Mouse (Mus musculus) erythroblast, embryonic 14.5 days (primary cell): ENCODE results near the gene Hdac5. TPM values are rescaled to one million over a fixed set of nuclear protein-coding genes. Genes with fewer than 3 reads are reported as not detected.

ENCODE experiments used
- H3K27me3 ChIP-seq: 2 replicates; pipeline ENCODE4 v1.6.1; 2012; ENCODE audit warnings: inconsistent platforms; ENCODE audit not compliant: control insufficient read depth
- H3K36me3 ChIP-seq: 2 replicates; pipeline ENCODE4 v1.6.1; 2012; ENCODE audit warnings: mild to moderate bottlenecking, inconsistent platforms; ENCODE audit not compliant: control insufficient read depth
- H3K4me1 ChIP-seq: 2 replicates; pipeline ENCODE4 v1.6.1; 2012; ENCODE audit warnings: inconsistent platforms; ENCODE audit not compliant: control insufficient read depth
- H3K4me3 ChIP-seq: replicated peaks from 2 replicates; pipeline ENCODE3; 2012; ENCODE audit warnings: moderate library complexity, mild to moderate bottlenecking, inconsistent platforms
- H3K9me3 ChIP-seq: 2 replicates; pipeline ENCODE4 v1.6.1; 2012; ENCODE audit warnings: low read length, inconsistent platforms, mixed read lengths; ENCODE audit not compliant: control insufficient read depth
- GATA1 ChIP-seq: IDR thresholded peaks from 2 replicates; pipeline ENCODE4 v1.6.1; 2012; ENCODE audit warnings: low read length, inconsistent platforms, mixed read lengths
- TAL1 ChIP-seq: IDR thresholded peaks from 3 replicates; pipeline ENCODE4 v1.6.1; 2012; ENCODE audit warnings: low read length, inconsistent platforms, mixed read lengths
- polyA plus RNA-seq: library from polyadenylated mRNA; stranded (reverse); fragments of >175 nt; gene quantifications from 2 replicates; pipeline ENCODE4 v1.2.3, GENCODE M21; 2012

Hdac5 gene
- polyA plus RNA-seq, 1 experiment: 4.3 TPM

DNA sequence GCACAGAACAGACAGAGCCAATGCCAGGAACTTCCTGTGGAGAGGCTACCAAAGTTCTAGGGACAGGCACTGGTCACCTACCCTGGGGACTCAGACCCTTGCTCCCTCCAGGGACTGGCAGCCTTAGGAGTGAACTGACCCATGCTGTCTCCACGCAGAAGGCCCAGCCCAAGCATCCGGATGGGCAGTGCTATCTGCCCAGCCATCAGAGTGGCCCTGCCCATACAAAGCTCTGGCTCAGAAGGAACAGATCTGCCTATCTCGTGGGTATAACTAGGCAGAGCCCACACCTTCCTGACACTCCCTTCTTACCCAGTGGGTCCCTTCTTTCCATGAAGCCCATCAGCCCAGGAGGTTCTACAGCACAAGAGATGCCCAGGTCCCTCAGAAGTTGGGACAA, 19.8 kb downstream of the Hdac5 start:
- Histone ChIP-seq H3K9me3 (no peaks in the 10 kb centered on the region), H3K4me3 (no peak overlapping the region), H3K27me3 (no peaks in the 10 kb centered on the region; the same call in 1 of the 2 replicates), H3K4me1 (peaks cover 15% of the 10 kb centered on the region), H3K36me3 (peaks cover 11% of the 10 kb centered on the region; the same call in 1 of the 2 replicates)
- no peak for TF ChIP-seq GATA1
- no peak for TF ChIP-seq TAL1

DNA sequence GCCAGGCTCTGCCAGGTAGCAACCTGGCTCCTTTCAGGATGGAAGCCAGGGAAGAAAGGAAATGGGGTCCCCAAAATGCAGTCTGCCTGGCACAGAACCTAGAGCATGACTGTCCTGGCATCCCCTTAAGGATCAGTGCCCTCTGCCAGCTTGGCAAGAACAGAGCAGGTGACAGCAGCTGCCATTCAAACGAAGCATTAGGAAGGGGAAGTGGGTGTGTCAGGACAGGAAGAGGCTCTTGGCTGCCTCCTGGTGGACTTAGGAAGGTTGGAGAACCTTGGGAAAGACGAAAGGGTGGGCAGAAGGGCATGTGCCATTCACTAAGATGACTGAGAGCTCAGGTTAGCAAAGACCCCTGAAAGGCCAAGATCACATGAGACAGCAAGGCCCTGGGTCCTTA, 20.2 kb downstream of the Hdac5 start:
- H3K36me3 ChIP-seq: peaks cover 12% of the 10 kb centered on the region; the same call in 1 of the 2 replicates
- H3K4me3 ChIP-seq: no peak overlapping the region
- H3K27me3 ChIP-seq: no peaks in the 10 kb centered on the region; the same call in 1 of the 2 replicates
- H3K9me3 ChIP-seq: no peaks in the 10 kb centered on the region
- TF ChIP-seq GATA1 (no peak), TAL1 (no peak)
- peaks cover 15% of the 10 kb centered on the region for H3K4me1 ChIP-seq

DNA sequence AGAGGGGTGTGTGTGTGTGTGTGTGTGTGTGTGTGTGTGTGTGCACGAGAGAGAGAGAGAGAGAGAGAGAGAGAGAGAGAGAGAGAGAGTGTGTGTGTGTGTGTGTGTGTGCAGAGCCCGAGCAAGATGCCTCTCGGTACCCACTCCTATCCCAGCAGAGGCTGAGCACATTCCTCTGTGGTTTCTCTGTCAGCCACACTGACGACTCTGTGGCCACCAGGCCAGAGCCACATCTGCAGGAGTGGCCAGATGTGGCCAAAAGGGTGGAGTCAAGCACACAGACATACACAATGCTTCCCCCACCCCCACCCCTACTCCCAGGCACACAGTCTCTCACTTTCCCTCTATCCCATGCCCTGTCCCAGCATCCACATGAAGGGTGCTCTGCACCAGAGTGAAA, 21.1 kb downstream of the Hdac5 start:
- no peak overlapping the region for H3K4me3 ChIP-seq
- TF ChIP-seq TAL1 (no peak), GATA1 (no peak)
- peaks cover 18% of the 10 kb centered on the region for H3K4me1 ChIP-seq
- peaks cover 19% of the 10 kb centered on the region for H3K36me3 ChIP-seq
- H3K27me3 ChIP-seq: no peaks in the 10 kb centered on the region; the same call in 1 of the 2 replicates
- H3K9me3 ChIP-seq: no peaks in the 10 kb centered on the region

DNA sequence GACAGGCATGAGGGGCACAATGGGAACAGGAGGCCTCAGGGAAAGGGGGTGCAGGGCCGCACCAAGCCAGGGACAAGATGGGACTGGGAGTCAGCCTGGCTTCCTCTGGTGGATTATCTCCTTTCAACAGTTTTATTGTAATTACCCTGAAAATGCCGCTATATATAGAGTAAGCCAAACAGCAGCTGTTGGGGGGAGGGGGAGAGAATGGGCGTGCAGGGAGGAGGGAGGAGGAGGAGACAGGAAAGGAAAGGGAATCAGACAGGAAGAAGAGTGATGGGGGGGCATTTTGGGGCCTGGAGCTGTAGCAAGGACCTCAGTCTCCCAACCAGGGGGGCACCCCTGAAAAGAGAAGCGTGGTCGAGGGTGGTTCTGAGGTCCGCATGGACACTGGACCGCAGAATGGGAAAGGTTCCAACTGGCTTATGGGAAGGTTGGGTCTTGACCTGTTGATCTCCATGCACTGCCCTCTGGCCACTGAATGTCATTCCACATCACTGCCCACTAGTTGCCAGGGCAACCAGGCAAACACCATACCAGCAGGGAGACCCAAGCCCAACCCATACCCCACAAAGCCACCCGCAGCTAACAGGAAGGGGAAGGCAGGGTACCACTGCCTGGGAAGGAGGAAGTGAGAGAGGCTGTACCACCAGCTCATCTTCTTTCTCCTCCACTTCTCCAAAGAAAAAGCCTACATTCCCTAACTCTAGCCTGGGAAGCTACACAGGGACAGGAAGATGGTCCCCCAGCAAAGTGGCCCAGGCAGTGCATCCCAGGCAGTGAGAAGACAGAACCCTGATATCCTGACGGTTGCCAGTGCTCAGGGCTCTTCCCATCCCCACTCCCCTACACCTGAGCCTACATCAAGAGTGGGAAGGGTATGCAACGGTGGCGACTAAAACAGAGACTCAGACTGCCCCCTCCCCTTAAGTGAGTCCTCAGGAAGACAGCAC, 21.9 kb downstream of the Hdac5 start:
- H3K9me3 ChIP-seq: no peaks in the 10 kb centered on the region
- H3K4me3 ChIP-seq: no peak overlapping the region
- H3K4me1 ChIP-seq: peaks cover 18% of the 10 kb centered on the region

DNA sequence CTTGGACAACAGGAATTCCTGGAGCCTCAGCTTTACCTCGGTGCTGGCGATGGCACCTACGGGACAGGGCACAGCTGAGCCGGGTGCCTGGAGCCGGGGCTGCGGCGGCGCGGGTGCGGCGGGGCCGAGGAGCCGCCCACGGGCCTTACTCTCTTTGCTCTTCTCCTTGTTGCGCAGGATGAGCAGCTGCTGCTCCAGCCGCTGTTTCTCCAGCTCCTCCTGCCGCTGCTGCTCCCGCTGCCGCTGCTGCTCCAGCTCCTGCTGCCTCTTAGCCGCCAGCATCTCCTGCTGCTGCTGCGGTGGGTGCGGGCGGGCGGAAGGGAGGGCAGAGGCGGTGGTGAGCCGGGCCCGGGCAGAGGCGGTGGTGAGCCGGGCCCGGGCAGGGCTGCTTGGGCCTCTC, 23.5 kb downstream of the Hdac5 start:
- Histone ChIP-seq H3K4me3 (no peak overlapping the region), H3K36me3 (peaks cover 30% of the 10 kb centered on the region), H3K27me3 (no peaks in the 10 kb centered on the region), H3K4me1 (peaks cover 18% of the 10 kb centered on the region), H3K9me3 (no peaks in the 10 kb centered on the region)
- TF ChIP-seq GATA1 (no peak), TAL1 (no peak)

More for the DNA sequence above, 21.9 kb downstream of the Hdac5 start:
- H3K36me3 ChIP-seq: peaks cover 19% of the 10 kb centered on the region
- no peaks in the 10 kb centered on the region for H3K27me3 ChIP-seq
- TF ChIP-seq TAL1 (no peak), GATA1 (no peak)

DNA sequence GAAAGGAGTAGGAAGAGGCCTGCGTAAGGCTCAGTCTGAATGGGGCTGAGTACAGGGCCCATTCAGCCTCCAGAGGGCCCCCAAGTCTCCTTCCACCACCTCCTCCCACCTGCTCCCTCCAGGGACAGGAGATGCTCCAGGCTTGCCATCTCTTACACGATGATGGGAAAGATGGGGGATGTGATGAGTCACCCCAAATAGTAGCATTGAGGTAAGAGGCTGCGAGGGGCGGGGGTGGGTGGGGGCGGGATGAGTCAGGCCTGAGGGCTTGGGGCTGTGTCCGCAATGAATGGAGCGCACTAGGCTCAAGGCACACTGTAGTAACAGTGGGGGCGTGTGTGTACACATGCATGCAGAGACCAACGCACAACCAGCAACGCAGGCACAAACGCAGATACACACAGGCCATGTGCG, 28.6 kb downstream of the Hdac5 start:
- TF ChIP-seq TAL1: no peak
- Histone ChIP-seq H3K4me3 (no peak overlapping the region), H3K4me1 (peaks cover 2% of the 10 kb centered on the region), H3K27me3 (no peaks in the 10 kb centered on the region), H3K9me3 (no peaks in the 10 kb centered on the region), H3K36me3 (peaks cover 66% of the 10 kb centered on the region)

DNA sequence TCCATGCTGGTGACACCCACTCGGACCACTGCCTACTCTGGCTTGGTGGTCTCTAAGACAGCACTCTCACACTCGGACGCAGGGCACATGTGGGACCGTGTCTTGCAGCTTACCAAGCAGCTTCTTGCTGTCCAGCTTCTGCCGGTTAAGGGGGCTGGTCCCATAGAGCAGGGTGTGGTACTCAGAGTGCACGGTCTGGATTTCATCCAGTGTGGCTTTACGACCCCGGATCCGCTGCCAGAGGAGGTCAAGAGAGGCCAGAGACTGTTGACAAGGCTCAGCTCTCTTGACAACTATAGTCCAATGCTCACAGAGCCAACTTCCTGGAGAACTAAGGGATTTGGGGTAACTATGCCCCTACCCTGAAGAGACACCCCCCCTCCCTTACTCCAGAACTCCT, 30.1 kb downstream of the Hdac5 start:
- no peak overlapping the region for H3K4me3 ChIP-seq
- TF ChIP-seq TAL1 (no peak), GATA1 (no peak)
- peaks cover 74% of the 10 kb centered on the region for H3K36me3 ChIP-seq
- no peaks in the 10 kb centered on the region for H3K27me3 ChIP-seq
- H3K9me3 ChIP-seq: no peaks in the 10 kb centered on the region
- peaks cover 10% of the 10 kb centered on the region for H3K4me1 ChIP-seq

DNA sequence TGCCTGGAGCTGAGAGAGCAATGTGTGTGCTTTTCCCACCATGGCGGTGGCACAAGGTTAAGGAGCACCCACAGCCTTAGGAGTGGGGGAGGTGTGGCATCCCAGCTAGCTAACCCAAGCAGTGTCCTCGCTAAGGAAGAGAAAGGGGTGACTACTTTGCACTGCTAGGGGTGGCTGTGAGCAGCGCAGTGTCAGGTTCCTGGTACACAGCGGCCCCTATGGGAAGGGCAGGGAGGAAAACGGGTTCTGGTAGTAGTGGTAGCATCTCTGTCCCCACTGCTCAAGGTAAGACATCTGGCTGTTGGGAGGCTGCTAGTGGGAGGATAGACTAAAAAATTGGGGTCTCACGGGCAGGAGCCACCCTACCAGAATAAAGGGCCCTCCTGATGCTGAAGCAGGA, 31.7 kb downstream of the Hdac5 start:
- Histone ChIP-seq H3K9me3 (no peaks in the 10 kb centered on the region), H3K4me3 (no peak overlapping the region), H3K27me3 (no peaks in the 10 kb centered on the region), H3K36me3 (peaks cover 72% of the 10 kb centered on the region), H3K4me1 (peaks cover 7% of the 10 kb centered on the region)
- TF ChIP-seq GATA1 (no peak), TAL1 (no peak)

DNA sequence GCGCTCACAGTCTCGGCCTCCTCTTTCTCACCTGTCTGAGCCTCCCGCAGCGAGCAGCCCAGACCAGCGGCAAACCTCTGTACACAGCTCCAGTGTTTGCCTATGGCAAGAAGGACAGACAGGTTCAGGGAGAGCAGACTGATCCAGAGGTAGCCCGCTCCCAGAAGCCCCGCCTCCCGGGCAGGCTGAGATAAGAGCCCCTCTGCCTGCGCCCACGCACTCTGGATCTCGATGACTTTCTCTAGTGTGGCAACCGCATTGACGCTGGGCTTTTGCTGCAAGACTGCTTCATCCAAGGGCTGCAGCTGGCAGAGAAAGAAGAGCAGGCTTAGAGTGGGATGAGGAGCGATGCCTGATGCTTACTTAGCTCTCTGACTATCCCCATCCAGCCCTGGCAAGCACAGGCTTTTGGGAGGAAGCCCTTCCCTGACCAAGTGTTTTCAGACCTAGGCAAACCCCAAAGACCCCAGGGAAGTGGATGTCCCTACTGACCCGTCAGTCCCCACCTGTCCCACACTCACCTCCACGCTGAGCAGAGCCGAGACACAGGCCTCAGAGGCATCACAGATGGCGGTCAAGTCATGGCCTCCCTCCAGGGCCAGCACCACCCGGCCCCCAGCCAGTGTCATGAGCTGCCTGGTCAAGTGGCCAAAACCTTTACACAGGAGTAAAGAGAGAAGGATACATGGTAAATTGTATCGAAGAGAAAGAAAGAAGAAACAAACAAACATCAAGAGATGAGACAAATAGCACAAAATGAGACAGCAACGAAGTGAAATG, 33.8 kb downstream of the Hdac5 start:
- Histone ChIP-seq H3K9me3 (no peaks in the 10 kb centered on the region), H3K4me3 (no peak overlapping the region), H3K4me1 (peaks cover 10% of the 10 kb centered on the region), H3K36me3 (peaks cover 62% of the 10 kb centered on the region), H3K27me3 (no peaks in the 10 kb centered on the region)
- TF ChIP-seq TAL1: no peak
- TF ChIP-seq GATA1: no peak
